Mouse (Mus musculus) embryonic facial prominence, embryonic 13.5 days (tissue): ENCODE results near the gene Arfgap3. TPM values are rescaled to one million over a fixed set of nuclear protein-coding genes. Genes with fewer than 3 reads are reported as not detected.
"Not testable (repeated sequence)": the region's sequence is repeated elsewhere in the genome, so short reads cannot be mapped to it uniquely, and the experiment has no call there.

Experiments used
- ATAC-seq: fragments of 200-750 bp; cut with Nextera tagmentation; 2 replicates; pipeline ENCODE4 v1.8.0; 2017; ENCODE audit warnings: low read depth; ENCODE audit not compliant: insufficient number of reproducible peaks, insufficient read depth, low FRiP score, low TSS enrichment
- H3K27ac ChIP-seq: fragments of 300-500 bp; sonication (generic); 2 replicates; pipeline ENCODE4 v1.5.1; 2015; ENCODE audit warnings: moderate library complexity, mild to moderate bottlenecking, inconsistent platforms
- H3K27me3 ChIP-seq: fragments of 300-500 bp; sonication (generic); 2 replicates; pipeline ENCODE4 v1.6.1; 2015; ENCODE audit warnings: mild to moderate bottlenecking, inconsistent platforms
- H3K36me3 ChIP-seq: fragments of 300-500 bp; sonication (generic); 2 replicates; pipeline ENCODE4 v1.6.1; 2015; ENCODE audit warnings: mild to moderate bottlenecking, inconsistent platforms
- H3K4me1 ChIP-seq: fragments of 300-500 bp; sonication (generic); 2 replicates; pipeline ENCODE4 v1.6.1; 2015; ENCODE audit warnings: inconsistent platforms
- H3K4me2 ChIP-seq: fragments of 300-500 bp; sonication (generic); 2 replicates; pipeline ENCODE4 v1.6.1; 2015; ENCODE audit warnings: moderate library complexity, mild to moderate bottlenecking, inconsistent platforms
- H3K4me3 ChIP-seq: fragments of 300-500 bp; sonication (generic); 2 replicates; pipeline ENCODE4 v1.5.1; 2015; ENCODE audit warnings: mild to moderate bottlenecking, inconsistent platforms
- H3K9ac ChIP-seq: fragments of 300-500 bp; sonication (generic); 2 replicates; pipeline ENCODE4 v1.6.1; 2015; ENCODE audit warnings: mild to moderate bottlenecking, inconsistent platforms
- H3K9me3 ChIP-seq: fragments of 300-500 bp; sonication (generic); 2 replicates; pipeline ENCODE4 v1.6.1; 2016; ENCODE audit warnings: inconsistent platforms
- WGBS: fragments of 180-500 bp; shearing (Covaris S2); methylation state at CpG from one replicate; pipeline ENCODE4 v1.1.7; 2015; ENCODE audit warnings: mixed read lengths; 5-methylcytosine and 5-hydroxymethylcytosine counted together
- polyA plus RNA-seq: library from polyadenylated mRNA; unstranded; fragments of >200 nt; fragmentation: Nextera tagmentation; extraction: Ambion mirVana; gene quantifications from 2 replicates; pipeline ENCODE4 v1.2.1, GENCODE M21; 2015

Arfgap3 gene
- polyA plus RNA-seq, result 45.3 and 49.9 TPM in 2 replicates

DNA sequence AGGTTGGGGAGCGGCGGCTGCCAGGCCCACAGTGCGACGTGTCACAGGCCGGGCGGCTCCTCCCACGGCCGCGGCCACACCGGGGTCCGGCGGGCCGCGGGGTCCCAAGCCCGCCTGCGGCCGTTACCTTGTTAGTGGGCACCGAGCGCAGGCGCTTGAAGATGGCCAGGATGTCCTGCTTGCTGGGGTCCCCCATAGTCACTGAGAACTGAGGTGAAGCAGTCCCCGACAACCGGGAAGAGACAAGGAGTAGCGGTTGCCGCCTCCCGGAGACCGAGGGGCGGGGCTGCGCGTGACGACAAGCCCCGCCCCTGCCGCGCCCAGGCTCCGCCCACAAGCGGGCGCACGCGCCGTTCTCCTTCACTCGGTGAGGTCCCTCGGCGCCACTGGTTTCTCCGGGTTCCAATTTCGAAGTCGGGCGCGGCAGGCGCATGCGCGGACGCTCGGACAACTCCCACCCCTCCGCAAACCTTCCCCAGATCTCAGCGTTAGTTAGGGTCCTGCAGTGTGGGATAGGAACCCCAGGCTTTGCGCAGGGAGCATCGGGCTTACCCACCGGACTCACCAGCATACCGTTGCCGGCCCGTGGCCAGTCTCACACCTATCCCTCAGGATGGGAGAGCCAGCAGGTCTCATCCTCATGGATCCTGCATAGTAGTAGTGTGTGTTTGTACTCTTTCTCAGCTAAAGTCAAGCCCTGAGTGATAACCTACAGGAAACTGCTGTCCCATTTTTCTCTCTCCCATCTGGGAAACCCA is at the start of gene Arfgap3:
Arfgap3 (minus strand) TSS at position 294 of the 758 bp plus-strand sequence.
- peak within 1 kb of the TSS; percentile 89 for H3K9ac ChIP-seq
- H3K27ac ChIP-seq, result peak within 1 kb of the TSS; percentile 17
- peak; percentile 89 for ATAC-seq
- H3K4me1 ChIP-seq, result peaks cover 22% of the 10 kb centered on the region
- H3K36me3 ChIP-seq, result peaks cover 6% of the 10 kb centered on the region
- under 1% methylated on average over 60 of the region's 60 CpGs for WGBS
- H3K27me3 ChIP-seq, result no peaks in the 10 kb centered on the region
- peak within 1 kb of the TSS; percentile 88 for H3K4me2 ChIP-seq
- no peaks in the 10 kb centered on the region for H3K9me3 ChIP-seq
- peak within 1 kb of the TSS; percentile 90 for H3K4me3 ChIP-seq

DNA sequence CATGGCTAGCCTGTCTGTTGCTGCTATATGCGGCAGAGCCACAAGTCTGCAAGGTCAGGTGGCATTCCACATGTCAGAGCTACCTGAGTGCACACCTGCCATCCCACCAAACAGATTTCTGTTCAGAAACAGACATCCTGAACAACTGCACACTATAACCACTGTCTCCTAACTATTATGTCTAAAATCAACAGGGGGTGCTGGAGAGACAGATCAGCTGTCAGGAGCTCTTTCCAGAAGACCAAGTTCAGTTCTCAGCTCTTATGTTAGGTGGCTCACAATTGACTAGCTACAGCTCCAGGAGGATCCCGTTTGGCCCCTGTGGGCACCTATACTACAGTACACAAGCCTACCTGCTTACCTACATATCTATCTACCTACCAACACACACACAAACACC is 42.7 kb upstream of the Arfgap3 start:
- Histone ChIP-seq H3K4me3 (no peak overlapping the region), H3K27me3 (no peaks in the 10 kb centered on the region), H3K4me1 (peaks cover 19% of the 10 kb centered on the region), H3K9ac (no peak overlapping the region), H3K9me3 (no peaks in the 10 kb centered on the region), H3K36me3 (peaks cover 39% of the 10 kb centered on the region), H3K27ac (no peak overlapping the region), H3K4me2 (no peak overlapping the region)
- WGBS, result 87% methylated on average over 2 of the region's 2 CpGs
- ATAC-seq, result no peak

DNA sequence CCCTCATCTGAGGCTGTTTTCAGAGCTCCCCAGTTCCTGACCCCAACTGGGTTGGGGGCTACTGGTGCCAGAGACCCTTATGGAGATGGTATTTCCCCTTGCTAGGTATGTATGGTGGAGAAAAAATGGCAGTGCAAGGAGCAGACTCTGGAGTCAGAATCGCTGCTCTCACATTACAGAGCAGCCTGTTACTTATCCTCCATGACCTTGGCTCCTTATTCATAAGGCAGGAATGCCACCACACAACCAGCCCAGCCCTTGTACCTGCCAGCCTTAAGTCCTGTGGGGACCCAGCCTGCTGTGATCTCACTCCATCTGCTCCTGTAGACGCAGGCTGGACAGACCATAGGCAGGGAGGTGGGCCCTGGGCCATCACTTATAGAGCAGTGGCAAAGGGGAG is 37.9 kb upstream of the Arfgap3 start:
- no peak overlapping the region for H3K9ac ChIP-seq
- H3K4me3 ChIP-seq, result no peak overlapping the region
- H3K9me3 ChIP-seq, result no peaks in the 10 kb centered on the region
- no peaks in the 10 kb centered on the region for H3K27me3 ChIP-seq
- 78% methylated on average over 2 of the region's 2 CpGs for WGBS
- ATAC-seq, result no peak
- H3K4me2 ChIP-seq, result no peak overlapping the region
- no peak overlapping the region for H3K27ac ChIP-seq
- H3K4me1 ChIP-seq, result no peaks in the 10 kb centered on the region
- H3K36me3 ChIP-seq, result peaks cover 85% of the 10 kb centered on the region

DNA sequence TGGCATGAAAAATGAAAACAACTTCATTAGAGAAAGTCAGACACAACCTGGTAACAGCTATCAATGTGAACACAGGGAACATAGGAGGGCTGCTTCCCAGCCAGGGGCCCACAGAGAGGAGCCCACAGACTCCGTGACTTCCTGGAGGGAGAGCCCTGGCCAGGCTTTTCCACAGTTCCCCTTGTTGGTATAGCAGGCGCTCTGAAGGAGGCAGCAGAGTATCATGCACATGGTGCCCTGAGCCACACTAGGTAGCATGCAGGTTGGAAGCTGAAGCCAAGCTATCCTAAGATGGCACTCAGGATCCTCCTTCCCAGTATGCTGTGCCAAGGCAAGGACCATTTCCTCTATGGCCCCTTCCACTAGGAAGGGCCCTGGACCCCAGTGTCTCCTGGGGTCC is 33.6 kb upstream of the Arfgap3 start:
- 77% methylated on average over 2 of the region's 2 CpGs for WGBS
- no peak overlapping the region for H3K4me3 ChIP-seq
- no peak overlapping the region for H3K27ac ChIP-seq
- no peak for ATAC-seq
- no peaks in the 10 kb centered on the region for H3K4me1 ChIP-seq
- no peaks in the 10 kb centered on the region for H3K9me3 ChIP-seq
- no peaks in the 10 kb centered on the region for H3K27me3 ChIP-seq
- H3K4me2 ChIP-seq, result no peak overlapping the region
- peaks cover 80% of the 10 kb centered on the region for H3K36me3 ChIP-seq
- no peak overlapping the region for H3K9ac ChIP-seq

DNA sequence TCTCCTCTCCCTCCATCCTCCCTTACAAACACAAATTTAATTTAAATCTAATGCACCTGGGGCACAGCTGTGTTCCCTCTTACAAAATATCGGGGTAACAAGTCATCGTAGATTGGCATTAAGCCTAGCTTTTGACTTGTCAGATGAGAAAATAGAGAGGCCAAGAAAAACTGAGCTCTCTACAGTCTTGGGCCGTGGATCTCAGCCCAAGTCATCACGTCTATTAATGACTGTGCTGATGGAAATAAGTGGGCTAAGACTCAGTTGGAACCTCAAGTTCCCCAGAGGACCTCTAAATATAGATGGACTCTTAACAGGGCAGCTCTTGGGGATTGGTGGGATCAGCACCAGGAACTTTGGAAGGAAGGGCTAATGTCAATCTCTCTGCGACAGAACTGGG is 33.1 kb upstream of the Arfgap3 start:
- H3K27ac ChIP-seq, result no peak overlapping the region
- H3K36me3 ChIP-seq, result peaks cover 80% of the 10 kb centered on the region
- H3K4me1 ChIP-seq, result no peaks in the 10 kb centered on the region
- no peak overlapping the region for H3K9ac ChIP-seq
- H3K27me3 ChIP-seq, result no peaks in the 10 kb centered on the region
- no peak overlapping the region for H3K4me2 ChIP-seq
- no peaks in the 10 kb centered on the region for H3K9me3 ChIP-seq
- H3K4me3 ChIP-seq, result no peak overlapping the region
- WGBS, result 93% methylated on average over 5 of the region's 5 CpGs
- no peak for ATAC-seq

DNA sequence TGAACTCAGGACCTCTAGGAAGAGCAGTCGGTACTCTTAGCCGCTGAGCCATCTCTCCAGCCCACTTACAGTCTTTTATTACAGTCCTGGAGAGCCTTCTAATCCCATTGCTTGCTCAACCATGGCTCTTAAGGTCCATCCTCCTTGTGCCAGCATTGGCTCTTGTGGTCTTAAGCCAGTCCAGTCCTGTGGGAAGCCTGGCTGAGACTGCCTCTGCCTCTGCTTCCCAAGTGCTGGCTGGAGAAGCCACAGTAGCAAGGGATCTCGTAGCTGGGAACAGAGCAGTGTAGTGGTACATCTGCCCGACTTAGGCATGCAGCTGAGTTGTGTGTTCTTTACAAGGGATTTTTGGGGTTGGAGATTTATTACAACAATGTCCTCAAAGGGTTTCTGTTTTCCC is 32.4 kb upstream of the Arfgap3 start:
- Histone ChIP-seq H3K27ac (no peak overlapping the region), H3K4me3 (no peak overlapping the region), H3K27me3 (no peaks in the 10 kb centered on the region), H3K9me3 (no peaks in the 10 kb centered on the region), H3K4me1 (no peaks in the 10 kb centered on the region), H3K4me2 (no peak overlapping the region), H3K36me3 (peaks cover 80% of the 10 kb centered on the region), H3K9ac (no peak overlapping the region)
- 94% methylated on average over 4 of the region's 4 CpGs for WGBS
- ATAC-seq, result no peak

DNA sequence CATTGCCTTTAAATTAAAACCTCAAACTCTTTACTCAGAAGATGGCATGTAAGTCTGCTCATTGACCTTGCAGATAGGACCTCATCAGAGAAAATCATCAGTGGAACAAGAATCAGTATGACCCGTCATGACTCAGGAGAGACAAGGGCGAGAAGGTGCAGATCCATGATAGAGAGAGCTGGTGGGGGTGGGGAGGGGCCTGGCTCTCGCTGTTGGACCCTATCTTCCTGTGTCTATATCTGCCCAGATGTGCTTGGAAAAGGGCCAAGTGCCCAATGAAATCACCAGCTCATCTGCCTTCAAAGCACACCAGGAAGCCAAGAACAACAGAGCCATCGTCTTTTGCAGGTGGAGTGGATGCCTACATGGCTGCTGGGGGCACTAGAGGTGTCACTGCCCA is 27.1 kb upstream of the Arfgap3 start:
- H3K4me2 ChIP-seq, result no peak overlapping the region
- H3K27me3 ChIP-seq, result no peaks in the 10 kb centered on the region
- no peak overlapping the region for H3K9ac ChIP-seq
- no peaks in the 10 kb centered on the region for H3K4me1 ChIP-seq
- H3K9me3 ChIP-seq, result no peaks in the 10 kb centered on the region
- ATAC-seq, result no peak
- H3K27ac ChIP-seq, result no peak overlapping the region
- H3K36me3 ChIP-seq, result peaks cover 47% of the 10 kb centered on the region
- H3K4me3 ChIP-seq, result no peak overlapping the region
- WGBS, result 84% methylated on average over 4 of the region's 4 CpGs

DNA sequence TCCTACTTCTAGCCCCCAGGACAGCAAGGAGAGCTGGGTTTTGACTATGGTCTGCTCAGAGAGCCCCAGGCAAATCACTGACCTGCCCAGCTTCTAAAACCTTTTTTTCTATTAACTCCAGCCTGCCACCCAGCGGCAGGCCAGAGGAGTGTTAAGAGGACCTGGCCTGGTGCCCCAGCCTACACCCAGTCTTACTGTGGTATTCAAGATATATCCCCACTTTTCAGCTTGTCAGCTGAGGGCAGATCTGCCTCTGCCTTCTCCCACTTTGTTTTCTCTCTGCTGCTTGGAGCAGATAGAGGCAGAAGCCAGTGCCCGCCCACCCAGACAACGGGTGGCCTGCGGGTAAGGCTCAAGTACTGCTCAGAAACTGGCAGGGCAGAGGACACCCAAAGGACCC is 25.1 kb upstream of the Arfgap3 start:
- Histone ChIP-seq H3K4me3 (no peak overlapping the region), H3K27me3 (no peaks in the 10 kb centered on the region), H3K9ac (no peak overlapping the region), H3K27ac (no peak overlapping the region), H3K4me1 (no peaks in the 10 kb centered on the region), H3K36me3 (peaks cover 45% of the 10 kb centered on the region), H3K4me2 (no peak overlapping the region), H3K9me3 (no peaks in the 10 kb centered on the region)
- WGBS, result 64% methylated on average over 4 of the region's 4 CpGs
- no peak for ATAC-seq

DNA sequence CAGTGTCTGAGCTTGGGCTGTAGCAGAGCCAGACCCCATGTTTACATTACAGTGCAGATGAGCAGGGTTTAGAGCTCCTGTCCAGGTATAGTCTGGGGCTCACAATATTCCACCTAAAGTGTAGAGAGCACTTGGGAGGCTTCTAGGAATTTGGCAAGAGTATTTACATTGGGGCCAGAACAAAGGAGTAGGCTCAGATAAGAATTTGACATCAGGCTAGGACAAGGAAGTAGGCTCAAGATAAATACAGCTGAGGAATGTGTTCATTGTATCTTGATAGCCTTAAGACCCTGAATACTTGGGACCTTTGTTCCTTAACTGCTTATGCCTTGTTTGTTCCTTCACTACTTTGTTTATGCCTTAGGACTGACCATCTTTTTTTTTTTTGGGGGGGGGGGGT is 24.0 kb upstream of the Arfgap3 start:
- ATAC-seq, result no peak
- Histone ChIP-seq H3K27me3 (no peaks in the 10 kb centered on the region), H3K4me3 (no peak overlapping the region), H3K27ac (no peak overlapping the region), H3K4me1 (no peaks in the 10 kb centered on the region), H3K9ac (no peak overlapping the region), H3K9me3 (no peaks in the 10 kb centered on the region), H3K4me2 (no peak overlapping the region), H3K36me3 (peaks cover 37% of the 10 kb centered on the region)

DNA sequence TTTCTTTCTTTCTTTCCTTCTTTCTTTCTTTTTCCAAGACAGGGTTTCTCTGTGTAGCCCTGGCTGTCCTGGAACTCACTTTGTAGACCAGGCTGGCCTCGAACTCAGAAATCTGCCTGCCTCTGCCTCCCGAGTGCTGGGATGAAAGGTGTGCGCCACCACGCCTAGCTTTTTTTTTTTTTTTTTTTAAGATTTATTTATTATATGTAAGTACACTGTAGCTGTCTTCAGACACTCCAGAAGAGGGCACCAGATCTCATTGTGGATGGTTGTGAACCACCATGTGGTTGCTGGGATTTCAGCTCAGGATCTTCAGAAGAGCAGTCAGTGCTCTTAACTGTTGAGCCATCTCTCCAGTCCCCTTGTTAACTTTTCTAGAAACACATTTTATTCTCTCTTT is 18.7 kb upstream of the Arfgap3 start:
- not testable (repeated sequence) for ATAC-seq, H3K27me3 ChIP-seq, H3K9ac ChIP-seq, H3K4me2 ChIP-seq, H3K9me3 ChIP-seq, H3K4me1 ChIP-seq, H3K27ac ChIP-seq, H3K4me3 ChIP-seq, H3K36me3 ChIP-seq
- 73% methylated on average over 4 of the region's 4 CpGs for WGBS

DNA sequence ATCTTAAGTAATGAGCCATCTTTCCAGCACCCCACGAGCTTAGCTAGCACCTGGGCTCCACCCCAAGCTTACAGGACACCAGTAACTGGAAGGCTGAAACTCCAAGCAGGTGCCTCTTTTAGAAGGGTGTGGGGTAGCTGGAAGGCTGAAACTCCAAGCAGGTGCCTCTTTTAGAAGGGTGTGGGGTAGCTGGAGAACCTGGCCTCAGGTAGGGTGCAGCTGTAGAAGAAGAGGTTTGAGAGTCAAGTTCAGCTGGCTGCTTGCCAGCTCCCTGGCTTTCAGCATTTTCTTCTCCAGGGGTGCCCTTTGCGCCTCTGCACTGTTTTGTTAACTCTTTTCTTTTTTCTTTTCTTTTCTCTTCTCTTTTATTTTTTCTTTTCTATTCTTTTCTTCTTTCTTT is 18.2 kb upstream of the Arfgap3 start:
- H3K4me1 ChIP-seq, result peaks cover 5% of the 10 kb centered on the region; the same call in 1 of the 2 replicates
- peaks cover 7% of the 10 kb centered on the region; the same call in 1 of the 2 replicates for H3K36me3 ChIP-seq
- 0 out of 2 replicates have a peak, but pooled peaks cover 3% of the 10 kb centered on the region for H3K9me3 ChIP-seq
- WGBS, result 82% methylated on average over 2 of the region's 2 CpGs
- H3K4me2 ChIP-seq, result no peak overlapping the region
- H3K4me3 ChIP-seq, result no peak overlapping the region
- no peak for ATAC-seq
- H3K27me3 ChIP-seq, result no peaks in the 10 kb centered on the region; the same call in 1 of the 2 replicates
- H3K9ac ChIP-seq, result no peak overlapping the region
- no peak overlapping the region for H3K27ac ChIP-seq

DNA sequence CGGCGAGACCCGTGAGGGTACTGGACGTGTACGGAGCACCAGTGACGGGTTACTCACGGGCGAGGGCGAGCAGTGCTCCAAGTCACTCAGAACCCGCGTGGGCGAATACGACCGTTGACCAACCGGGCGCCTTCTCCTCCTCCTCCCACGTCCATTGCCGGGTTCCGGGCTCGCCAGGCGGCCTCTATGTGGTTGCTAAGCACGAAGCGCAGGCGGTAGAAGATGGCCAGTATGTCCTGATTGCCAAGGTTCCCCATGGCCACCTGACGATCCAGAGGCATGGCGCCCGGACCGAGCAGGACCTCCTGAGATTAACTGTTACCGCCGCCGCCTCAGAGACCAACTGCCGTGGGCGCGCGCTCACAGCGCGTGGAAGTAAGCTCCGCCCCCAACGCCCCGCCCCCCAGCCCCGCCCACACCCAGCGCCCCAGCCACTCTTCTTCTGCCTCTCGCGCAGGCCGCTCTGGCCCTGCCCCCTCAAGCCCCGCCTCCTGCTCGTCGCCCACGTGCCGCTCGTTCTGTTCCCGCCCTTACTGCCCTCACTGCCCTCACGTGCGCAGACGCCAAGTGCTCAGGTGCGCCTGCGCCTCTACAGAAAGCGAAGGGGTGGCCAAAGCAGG is 17.0 kb upstream of the Arfgap3 start:
- WGBS, result 30% methylated on average over 58 of the region's 58 CpGs
- peak overlapping the region; percentile 34 for H3K4me3 ChIP-seq
- 0 out of 2 replicates have a peak overlapping the region, but pooled peaks have one; percentile 7 for H3K9ac ChIP-seq

More for the DNA sequence above, 17.0 kb upstream of the Arfgap3 start:
- peak; percentile 62 for ATAC-seq
- Histone ChIP-seq H3K27ac (no peak overlapping the region), H3K9me3 (0 out of 2 replicates have a peak, but pooled peaks cover 3% of the 10 kb centered on the region), H3K36me3 (peaks cover 3% of the 10 kb centered on the region; the same call in 1 of the 2 replicates), H3K4me1 (peaks cover 5% of the 10 kb centered on the region; the same call in 1 of the 2 replicates), H3K4me2 (peak overlapping the region; percentile 60), H3K27me3 (no peaks in the 10 kb centered on the region; the same call in 1 of the 2 replicates)
